Mouse (Mus musculus) E14TG2a.4 (cell line): Measurements from ENCODE around the gene Pth1r.

Experiments used
- H3K27me3 ChIP-seq: 2 replicates; pipeline ENCODE4 v1.6.1; 2014; ENCODE audit warnings: low read length, control low read depth; ENCODE audit not compliant: insufficient read depth
- H3K36me3 ChIP-seq: 2 replicates; pipeline ENCODE4 v1.6.1; 2014; ENCODE audit warnings: low read length, control low read depth; ENCODE audit not compliant: insufficient read depth
- H3K4me1 ChIP-seq: replicated peaks from 2 replicates; pipeline ENCODE4 v1.6.1; 2014; ENCODE audit warnings: low read depth, low read length, control low read depth
- H3K4me3 ChIP-seq: replicated peaks from 2 replicates; pipeline ENCODE4 v1.5.1; 2014; ENCODE audit warnings: mild to moderate bottlenecking, low read length
- H3K9me3 ChIP-seq: 2 replicates; pipeline ENCODE4 v1.6.1; 2014; ENCODE audit warnings: low read length, control low read depth
- CTCF ChIP-seq: conservative IDR thresholded peaks from 2 replicates; pipeline ENCODE4 v1.5.1; 2014; ENCODE audit warnings: low read length
- NANOG ChIP-seq: IDR thresholded peaks from 2 replicates; pipeline ENCODE4 v1.6.1; 2014; ENCODE audit warnings: borderline replicate concordance, low read length, mixed read lengths
- POU5F1 ChIP-seq: IDR thresholded peaks from 2 replicates; pipeline ENCODE4 v1.6.1; 2014; ENCODE audit warnings: low read length, borderline replicate concordance

Gene Pth1r

GRCm38 (mm10) chr9:110746961-110747360 lies at the start of gene Pth1r:
Gene Pth1r (minus strand): TSS chr9:110747145.
- Histone ChIP-seq H3K4me3 (no peak within 1 kb of the TSS), H3K36me3 (no peaks in the 10 kb centered on the region), H3K27me3 (peaks cover 91% of the 10 kb centered on the region), H3K4me1 (peaks cover 46% of the 10 kb centered on the region), H3K9me3 (peaks cover 11% of the 10 kb centered on the region)
- no peak for TF ChIP-seq POU5F1
- no peak for TF ChIP-seq CTCF
- no peak for TF ChIP-seq NANOG

GRCm38 (mm10) chr9:110790462-110790861 lies 43.5 kb upstream of the Pth1r start:
- peaks cover 10% of the 10 kb centered on the region; the same call in 1 of the 2 replicates for H3K36me3 ChIP-seq
- H3K4me1 ChIP-seq, result no peaks in the 10 kb centered on the region
- H3K9me3 ChIP-seq, result no peaks in the 10 kb centered on the region
- no peaks in the 10 kb centered on the region for H3K27me3 ChIP-seq
- no peak overlapping the region for H3K4me3 ChIP-seq
- TF ChIP-seq CTCF (no peak), NANOG (no peak), POU5F1 (no peak)

GRCm38 (mm10) chr9:110788169-110788568 lies 41.2 kb upstream of the Pth1r start:
- Histone ChIP-seq H3K4me3 (no peak overlapping the region), H3K4me1 (no peaks in the 10 kb centered on the region), H3K36me3 (peaks cover 1% of the 10 kb centered on the region; the same call in 1 of the 2 replicates), H3K9me3 (no peaks in the 10 kb centered on the region), H3K27me3 (peaks cover 5% of the 10 kb centered on the region)
- TF ChIP-seq NANOG, result no peak
- peak; percentile 59 for TF ChIP-seq CTCF

GRCm38 (mm10) chr9:110783611-110784010 lies 36.7 kb upstream of the Pth1r start:
- no peak overlapping the region for H3K4me3 ChIP-seq
- H3K36me3 ChIP-seq, result no peaks in the 10 kb centered on the region
- H3K27me3 ChIP-seq, result peaks cover 43% of the 10 kb centered on the region
- H3K9me3 ChIP-seq, result no peaks in the 10 kb centered on the region
- TF ChIP-seq POU5F1, result no peak
- no peak for TF ChIP-seq CTCF
- TF ChIP-seq NANOG, result no peak
- peaks cover 18% of the 10 kb centered on the region; the same call in 1 of the 2 replicates for H3K4me1 ChIP-seq

GRCm38 (mm10) chr9:110781731-110782130 lies 34.8 kb upstream of the Pth1r start:
- Histone ChIP-seq H3K9me3 (no peaks in the 10 kb centered on the region), H3K27me3 (peaks cover 59% of the 10 kb centered on the region), H3K4me1 (peaks cover 18% of the 10 kb centered on the region; the same call in 1 of the 2 replicates), H3K36me3 (no peaks in the 10 kb centered on the region), H3K4me3 (peak overlapping the region; percentile 79)
- TF ChIP-seq POU5F1 (no peak), CTCF (no peak), NANOG (no peak)

GRCm38 (mm10) chr9:110781256-110781721 lies 34.3 kb upstream of the Pth1r start:
- peaks cover 61% of the 10 kb centered on the region for H3K27me3 ChIP-seq
- H3K4me3 ChIP-seq, result peak overlapping the region; percentile 79
- peaks cover 18% of the 10 kb centered on the region; the same call in 1 of the 2 replicates for H3K4me1 ChIP-seq
- H3K36me3 ChIP-seq, result no peaks in the 10 kb centered on the region
- no peak for TF ChIP-seq NANOG
- no peak for TF ChIP-seq POU5F1
- TF ChIP-seq CTCF, result no peak; the same call in 1 of the 2 replicates
- H3K9me3 ChIP-seq, result no peaks in the 10 kb centered on the region

- H3K36me3 ChIP-seq, result no peaks in the 10 kb centered on the region
- H3K4me3 ChIP-seq, result no peak overlapping the region
- peaks cover 73% of the 10 kb centered on the region for H3K27me3 ChIP-seq
- no peak for TF ChIP-seq POU5F1
- TF ChIP-seq CTCF, result 0 out of 2 replicates have a peak, but pooled peaks have one; percentile 20
- H3K4me1 ChIP-seq, result peaks cover 32% of the 10 kb centered on the region; the same call in 1 of the 2 replicates
- H3K9me3 ChIP-seq, result no peaks in the 10 kb centered on the region
Measured at GRCm38 (mm10) chr9:110779242-110779913, 32.4 kb upstream of the Pth1r start.

GRCm38 (mm10) chr9:110778559-110778958 lies 31.6 kb upstream of the Pth1r start:
- Histone ChIP-seq H3K4me1 (peaks cover 32% of the 10 kb centered on the region; the same call in 1 of the 2 replicates), H3K4me3 (no peak overlapping the region), H3K9me3 (no peaks in the 10 kb centered on the region), H3K27me3 (peaks cover 73% of the 10 kb centered on the region), H3K36me3 (no peaks in the 10 kb centered on the region)
- TF ChIP-seq POU5F1 (no peak), CTCF (no peak)

GRCm38 (mm10) chr9:110778100-110778499 lies 31.2 kb upstream of the Pth1r start:
- H3K36me3 ChIP-seq, result no peaks in the 10 kb centered on the region
- no peak for TF ChIP-seq NANOG
- no peak for TF ChIP-seq CTCF
- TF ChIP-seq POU5F1, result no peak
- H3K27me3 ChIP-seq, result peaks cover 72% of the 10 kb centered on the region
- H3K4me1 ChIP-seq, result peaks cover 32% of the 10 kb centered on the region; the same call in 1 of the 2 replicates
- H3K4me3 ChIP-seq, result no peak overlapping the region
- no peaks in the 10 kb centered on the region for H3K9me3 ChIP-seq
